Mouse (Mus musculus) c-Kit-positive CD71-negative TER-119-negative erythroid progenitor cells, embryonic 14.5 days (primary cell): ENCODE results near the gene Gm17349.
"Not testable (repeated sequence)": the region's sequence is repeated elsewhere in the genome, so short reads cannot be mapped to it uniquely, and the experiment has no call there.

Experiments
- DNase-seq: peaks from one replicate; pipeline ENCODE4 v3.0.0-alpha.2; 2013; ENCODE audit warnings: low read depth

Gene Gm17349

DNA sequence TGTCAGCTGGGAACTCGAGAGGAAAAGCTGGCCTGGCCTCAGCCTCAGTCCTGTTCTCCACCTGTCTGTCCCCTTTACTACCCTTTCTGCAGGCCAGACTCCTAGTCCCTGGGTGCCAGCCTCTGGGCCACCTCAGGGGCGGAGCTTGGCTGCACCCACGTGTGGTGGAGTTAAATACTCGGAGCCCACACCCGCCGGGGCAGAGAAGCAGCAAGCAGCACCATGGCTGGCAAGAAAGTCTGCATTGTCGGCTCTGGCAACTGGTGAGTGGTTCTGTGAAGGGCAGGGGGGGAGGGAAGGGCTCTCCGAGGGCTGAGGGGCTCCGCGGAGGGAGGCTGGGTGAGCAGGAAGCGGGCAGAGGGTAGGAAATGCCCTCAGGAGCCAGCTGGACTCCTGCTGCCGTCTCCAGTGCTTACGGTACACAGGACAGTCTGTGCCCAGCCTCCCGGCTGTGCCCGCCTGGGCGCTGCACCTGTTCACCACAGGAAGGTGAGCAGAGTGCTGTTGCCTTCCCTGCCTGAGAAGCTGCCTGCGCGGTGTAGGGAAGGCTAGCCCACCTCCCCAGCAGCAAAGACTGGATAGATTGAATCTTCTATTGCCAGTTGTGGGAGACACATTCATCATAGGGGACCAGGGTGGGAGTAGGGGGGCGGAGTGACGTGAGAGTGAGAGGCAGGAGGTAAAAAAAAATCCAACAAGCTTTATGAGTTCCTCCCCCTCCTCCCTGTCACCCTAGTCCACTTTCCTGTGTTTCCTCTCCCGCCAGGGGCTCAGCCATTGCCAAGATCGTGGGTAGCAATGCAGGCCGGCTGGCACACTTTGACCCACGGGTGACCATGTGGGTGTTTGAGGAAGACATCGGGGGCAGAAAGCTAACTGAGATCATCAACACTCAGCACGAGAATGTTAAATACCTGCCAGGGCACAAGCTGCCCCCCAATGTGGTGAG, 12.4 kb upstream of the Gm17349 start, which contains the start of gene Gpd1:
Gpd1 (plus strand) TSS at position 130 of the 949 bp plus-strand sequence.
- no peak for DNase-seq

DNA sequence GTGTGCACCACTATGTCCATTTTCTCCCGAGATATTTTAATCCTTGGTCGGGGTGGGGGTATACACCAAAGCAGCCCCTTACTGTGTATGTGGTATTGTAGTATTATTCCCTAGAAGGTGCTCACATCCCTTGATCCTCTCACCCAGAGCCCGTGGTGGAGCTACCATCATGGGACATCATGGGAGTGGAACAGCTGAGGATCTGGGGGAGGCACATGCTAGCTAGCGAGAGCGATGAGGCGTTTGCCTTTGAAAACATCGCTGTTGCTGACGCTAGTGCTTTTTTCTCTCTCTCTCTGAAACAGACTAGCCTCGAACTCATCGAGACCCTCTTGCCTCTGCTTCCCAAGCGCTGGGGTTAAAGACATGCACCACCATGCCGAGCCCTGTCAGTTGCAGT, 11.5 kb upstream of the Gm17349 start:
- no peak for DNase-seq

GRCm38 (mm10) chr15:99715982-99716746, 10.9 kb upstream of the Gm17349 start:
- no peak for DNase-seq

GRCm38 (mm10) chr15:99715361-99715865, 10.1 kb upstream of the Gm17349 start:
- no peak for DNase-seq

- no peak for DNase-seq
These were observed 9.6 kb upstream of the Gm17349 start for GRCm38 (mm10) chr15:99714858-99715257.

DNA sequence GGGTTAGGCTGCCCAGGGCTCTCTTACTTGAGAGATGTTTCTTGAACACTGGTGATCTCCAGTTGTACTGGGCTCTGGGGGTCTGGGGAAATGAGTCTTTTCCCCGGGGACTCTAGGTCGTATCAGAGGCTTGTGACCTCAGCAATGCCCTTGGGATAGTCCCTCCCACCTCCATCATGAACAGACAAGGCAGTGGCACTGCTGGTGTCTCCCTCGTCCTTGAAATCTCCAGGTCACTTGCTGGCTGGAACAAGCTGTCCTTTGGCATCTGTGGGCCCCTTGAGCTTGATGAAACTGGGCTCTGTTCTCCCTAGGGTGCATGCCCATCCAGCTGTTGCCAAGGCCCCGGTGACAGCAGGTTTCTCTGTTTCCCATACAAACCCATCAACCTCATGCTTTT, 8.9 kb upstream of the Gm17349 start:
- DNase-seq: no peak

DNA sequence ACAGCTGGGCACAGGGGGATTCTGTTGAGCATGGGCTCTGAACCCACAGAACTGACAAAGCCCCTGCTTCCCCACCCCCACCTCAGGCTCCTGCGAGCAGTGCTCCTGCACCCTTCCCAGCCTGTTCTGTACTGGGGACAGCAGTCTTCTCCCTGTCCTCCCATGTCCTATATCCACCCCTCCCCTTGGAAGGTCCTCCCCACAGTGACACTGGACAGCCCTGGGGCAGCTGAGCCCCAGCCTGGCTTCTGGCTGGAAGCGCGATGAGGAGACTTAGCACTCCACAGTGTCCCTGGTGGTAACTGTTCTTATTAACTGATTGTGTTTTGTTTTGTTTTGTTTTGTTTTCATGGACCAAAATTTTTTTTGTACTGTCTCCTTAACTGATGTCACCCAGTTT, 8.3 kb upstream of the Gm17349 start:
- DNase-seq: no peak

GRCm38 (mm10) chr15:99712666-99713559, 7.6 kb upstream of the Gm17349 start:
- no peak for DNase-seq

DNA sequence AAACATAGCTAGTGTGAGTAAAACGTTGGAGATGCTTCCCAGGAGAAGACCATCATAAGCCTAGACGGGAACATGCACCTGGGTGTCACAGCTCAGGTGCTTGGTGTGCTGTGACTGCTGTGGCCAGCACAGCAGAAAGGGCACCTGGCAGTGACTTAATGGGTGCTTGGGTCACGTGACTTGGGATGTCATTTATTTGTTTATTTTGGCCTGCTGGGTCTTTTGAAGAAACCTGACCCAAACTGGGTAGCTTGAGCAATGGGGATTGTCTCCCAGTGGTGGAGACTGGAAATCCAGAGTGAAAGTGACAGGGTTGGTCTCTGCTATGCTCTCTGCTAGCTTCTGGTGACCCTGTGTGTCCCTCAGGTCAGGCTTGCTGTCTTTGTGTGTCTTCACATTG, 6.2 kb upstream of the Gm17349 start:
- no peak for DNase-seq

DNA sequence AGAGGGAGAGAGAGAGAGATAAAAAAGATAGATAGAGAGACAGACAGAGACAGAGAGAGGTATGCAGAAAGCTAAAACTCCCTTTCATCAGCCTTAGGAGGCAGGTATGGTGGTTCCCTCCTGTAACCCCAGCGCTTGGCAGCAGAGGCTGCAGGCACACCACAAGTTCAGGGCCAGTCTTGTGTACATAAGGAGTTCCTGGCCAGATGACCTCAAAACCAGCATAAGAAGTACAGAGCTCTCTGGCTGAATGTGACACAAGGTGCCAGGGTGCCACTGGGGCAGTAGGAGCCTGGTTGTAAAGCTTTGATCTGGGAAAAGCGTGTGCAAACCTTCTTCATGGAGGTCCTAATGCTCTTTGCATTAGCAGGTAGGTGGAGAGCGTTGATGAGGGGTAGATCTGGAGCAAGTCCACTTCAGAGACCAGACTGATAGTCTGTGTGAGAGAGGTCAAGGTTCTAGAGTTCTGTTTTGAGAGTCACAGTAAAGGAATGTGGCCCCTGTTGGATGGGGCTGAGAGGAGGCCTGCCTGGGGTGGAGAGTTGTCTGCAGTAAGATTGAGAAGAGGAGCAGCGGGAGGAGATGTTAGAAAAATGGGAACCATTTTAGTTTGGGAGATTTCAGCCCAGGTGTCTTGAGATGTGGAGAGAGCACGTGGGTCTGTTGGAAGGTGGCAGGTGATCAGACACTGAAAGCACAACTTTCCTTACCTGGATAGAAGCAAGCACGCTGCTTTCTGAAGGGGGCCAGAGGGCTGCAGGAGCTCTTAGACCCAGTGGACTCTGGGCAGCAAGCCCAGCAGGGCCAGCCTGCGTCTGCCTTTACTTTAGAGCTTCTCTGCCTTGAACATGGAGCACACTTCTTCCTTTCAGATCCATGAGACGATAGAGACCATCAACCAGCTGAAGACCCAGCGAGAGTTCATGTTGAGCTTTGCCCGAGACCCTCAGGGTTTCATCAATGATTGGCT, 5.2 kb upstream of the Gm17349 start:
- no peak for DNase-seq

DNA sequence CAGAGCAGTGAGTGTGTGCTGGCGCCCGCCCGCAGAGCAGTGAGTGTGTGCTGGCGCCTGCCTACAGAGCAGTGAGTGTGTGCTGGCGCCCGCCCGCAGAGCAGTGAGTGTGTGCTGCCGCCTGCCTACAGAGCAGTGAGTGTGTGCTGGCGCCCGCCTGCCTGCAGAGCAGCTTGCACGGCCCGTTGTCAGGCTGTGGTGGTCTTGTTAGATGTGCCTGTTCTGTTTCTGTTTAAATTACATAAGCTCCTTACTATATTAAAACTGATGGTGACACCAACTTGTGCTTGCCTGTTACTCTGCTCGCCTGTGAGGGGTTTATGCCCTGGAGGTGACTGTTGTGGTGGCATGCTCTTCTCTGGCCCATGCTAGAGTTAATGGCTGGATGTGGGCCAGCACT, 2.9 kb upstream of the Gm17349 start:
- DNase-seq: no peak

GRCm38 (mm10) chr15:99704881-99705280, 409 bp downstream of the Gm17349 start:
- no peak for DNase-seq

- no peak for DNase-seq
These were observed 1.1 kb downstream of the Gm17349 start for GRCm38 (mm10) chr15:99704041-99704681.

DNA sequence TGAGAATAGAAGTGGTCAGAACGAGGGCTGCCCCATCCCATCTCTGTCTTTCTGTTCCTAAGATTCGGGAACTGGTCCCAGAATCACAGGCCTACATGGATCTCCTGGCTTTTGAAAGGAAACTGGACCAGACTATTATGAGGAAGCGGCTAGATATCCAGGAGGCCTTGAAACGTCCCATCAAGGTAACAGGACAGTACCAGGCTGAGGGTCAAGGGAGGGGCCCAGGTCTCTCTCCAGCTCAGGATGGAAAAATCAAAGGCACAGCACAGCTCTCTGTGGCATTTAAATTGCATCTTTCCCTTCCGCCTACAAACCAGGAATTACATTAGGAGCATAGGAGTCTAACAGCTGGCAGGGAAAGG, 1.6 kb downstream of the Gm17349 start:
- DNase-seq: no peak

DNA sequence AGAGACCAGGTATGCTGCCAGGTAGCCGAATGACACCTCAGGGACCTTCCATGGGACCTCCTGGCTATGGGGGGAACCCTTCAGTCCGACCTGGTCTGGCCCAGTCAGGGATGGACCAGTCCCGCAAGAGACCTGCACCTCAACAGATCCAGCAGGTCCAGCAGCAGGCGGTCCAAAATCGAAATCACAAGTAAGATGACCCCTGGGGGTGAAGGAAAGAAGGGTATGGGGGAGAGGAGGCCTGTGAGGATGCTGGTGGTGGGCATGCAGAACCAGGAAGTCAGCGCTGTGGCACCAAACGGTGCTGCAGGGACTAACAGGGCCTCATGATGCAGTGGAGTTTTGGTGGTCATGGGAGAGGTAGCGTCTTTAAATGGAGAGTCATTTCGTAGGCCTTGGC, 2.2 kb downstream of the Gm17349 start:
- no peak for DNase-seq

- peak; percentile 85 for DNase-seq
These were observed 3.0 kb downstream of the Gm17349 start, which contains the start of gene Smarcd1 for GRCm38 (mm10) chr15:99701999-99702900. Gene Smarcd1, plus strand, starts transcription at chr15:99702129.

DNA sequence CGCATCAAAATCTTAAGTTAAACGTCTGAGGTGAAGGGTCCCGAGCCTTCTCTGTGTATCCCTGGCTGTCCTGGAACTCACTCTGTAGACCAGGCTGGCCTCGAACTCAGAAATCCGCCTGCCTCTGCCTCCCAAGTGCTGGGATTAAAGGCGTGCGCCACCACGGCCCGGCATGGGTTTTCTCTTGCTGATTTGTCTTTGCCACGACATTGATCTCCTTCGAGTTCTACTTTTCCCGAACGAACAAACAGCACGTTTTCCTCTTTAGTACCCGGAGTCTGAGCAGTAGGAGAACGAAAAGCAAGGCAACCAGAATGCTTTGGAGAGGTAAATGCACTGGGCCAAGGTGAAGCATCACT, 3.7 kb downstream of the Gm17349 start:
- not testable (repeated sequence) for DNase-seq

DNA sequence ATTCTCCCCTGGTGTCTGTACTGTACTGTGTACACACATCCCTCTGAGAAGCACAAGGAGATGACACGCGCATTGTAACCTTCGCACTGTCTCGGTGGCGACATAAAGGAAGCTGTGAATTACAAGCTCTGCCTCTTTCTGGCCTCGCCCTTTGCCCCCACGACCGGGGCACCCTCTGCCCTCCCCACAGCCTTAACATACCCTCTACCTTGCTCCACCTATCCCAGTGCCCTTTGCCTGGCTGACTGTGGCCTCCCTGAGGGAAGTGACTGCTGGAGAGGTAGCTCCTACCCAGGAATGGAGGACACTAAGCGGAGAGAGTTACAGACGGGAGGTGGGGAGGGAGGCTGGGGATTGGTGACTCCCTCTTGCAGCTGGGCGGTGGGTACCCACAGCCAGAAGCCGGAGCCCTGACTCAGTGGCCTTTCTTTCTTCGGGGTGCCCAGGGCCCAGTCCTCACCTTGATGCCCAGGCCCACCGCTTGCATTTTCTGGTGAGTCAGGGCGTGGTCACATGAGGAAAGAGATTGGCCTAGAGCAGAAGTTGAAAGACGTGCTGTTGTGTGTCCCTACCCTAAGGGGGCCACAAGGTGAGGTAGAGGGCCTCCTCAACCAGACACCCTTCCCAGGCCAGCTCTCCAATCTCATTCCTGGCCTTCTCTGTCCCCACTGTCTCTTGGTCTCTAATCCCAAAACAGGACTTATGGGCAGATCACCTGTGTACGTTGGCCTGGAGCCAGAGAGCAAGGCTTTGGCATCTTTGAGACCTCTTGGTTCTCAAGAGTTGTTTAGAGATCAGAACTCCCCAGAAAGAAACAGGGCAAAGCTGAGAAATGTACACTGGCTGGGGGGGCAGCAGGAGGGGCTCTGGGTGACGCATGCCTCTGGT, 4.8 kb downstream of the Gm17349 start:
- no peak for DNase-seq
